23 mouse cellular contexts compared by ENCODE assay signal in genomic region chr3:149786096-149786495, GRCm38 (mm10).
"Had no signal": no experiment of that assay in that cellular context is flagged by ENCODE, and none has a peak within 500 bp of the region (broad histone marks: within the 10 kb centered on the region; RNA-seq: fewer than 3 reads in every experiment).

No protein-coding gene starts in this region.

- H3K9me3 ChIP-seq: limb, embryonic 10.5 days; liver, embryonic 12.5 days; liver, embryonic 15.5 days; lung, embryonic 15.5 days; midbrain, embryonic 10.5 days; midbrain, embryonic 13.5 days; neural tube, embryonic 13.5 days; stomach, embryonic 15.5 days had no signal

- H3K36me3 ChIP-seq: limb, embryonic 10.5 days; limb, embryonic 13.5 days; liver, embryonic 12.5 days; liver, embryonic 15.5 days; lung, embryonic 15.5 days; midbrain, embryonic 10.5 days; midbrain, embryonic 13.5 days; neural tube, embryonic 13.5 days; stomach, embryonic 15.5 days had no signal

- H3K27ac ChIP-seq: kidney, postnatal 0 days; layer of hippocampus, adult 2 months; limb, embryonic 10.5 days; limb, embryonic 13.5 days; liver, embryonic 12.5 days; liver, embryonic 15.5 days; lung, embryonic 15.5 days; midbrain, embryonic 10.5 days; midbrain, embryonic 13.5 days; neural tube, embryonic 13.5 days; stomach, embryonic 15.5 days had no signal

- H3K4me3 ChIP-seq: layer of hippocampus, adult 2 months; limb, embryonic 10.5 days; limb, embryonic 13.5 days; liver, embryonic 12.5 days; liver, embryonic 15.5 days; lung, embryonic 15.5 days; megakaryocyte, embryonic 14.5 days; midbrain, embryonic 10.5 days; midbrain, embryonic 13.5 days; myocyte; neural tube, embryonic 13.5 days; stomach, embryonic 15.5 days had no signal

- H3K27me3 ChIP-seq: limb, embryonic 13.5 days; liver, embryonic 12.5 days; liver, embryonic 15.5 days; lung, embryonic 15.5 days; megakaryocyte, embryonic 14.5 days; neural tube, embryonic 13.5 days; stomach, embryonic 15.5 days had no signal

- H3K4me1 ChIP-seq: limb, embryonic 10.5 days; limb, embryonic 13.5 days; liver, embryonic 12.5 days; liver, embryonic 15.5 days; lung, embryonic 15.5 days; megakaryocyte, embryonic 14.5 days; neural tube, embryonic 13.5 days; stomach, embryonic 15.5 days had no signal

- H3K4me2 ChIP-seq: limb, embryonic 13.5 days; liver, embryonic 12.5 days; liver, embryonic 15.5 days; lung, embryonic 15.5 days; midbrain, embryonic 13.5 days; neural tube, embryonic 13.5 days; stomach, embryonic 15.5 days had no signal

- H3K9ac ChIP-seq: limb, embryonic 13.5 days; liver, embryonic 12.5 days; liver, embryonic 15.5 days; lung, embryonic 15.5 days; midbrain, embryonic 13.5 days; neural tube, embryonic 13.5 days; stomach, embryonic 15.5 days had no signal

- DNase-seq: kidney, postnatal 25 days; liver; lung, adult 18-20 months; lung, postnatal 10 days; lung, postnatal 36 days; retina, postnatal 1 day; right cerebral cortex, postnatal 25 days; spleen, adult 18-20 months; thymus, postnatal 25 days had no signal

- ATAC-seq: liver, embryonic 12.5 days; midbrain, embryonic 13.5 days; midbrain, embryonic 16.5 days had no signal
